Mouse (Mus musculus) forebrain, embryonic 14.5 days (tissue): ENCODE results near the gene Fam155a. TPM values are rescaled to one million over a fixed set of nuclear protein-coding genes. Genes with fewer than 3 reads are reported as not detected.

ENCODE experiments used
- ATAC-seq: fragments of 200-750 bp; cut with Nextera tagmentation; 2 replicates; pipeline ENCODE4 v1.8.0; 2017; ENCODE audit warnings: mild to moderate bottlenecking, moderate library complexity
- DNase-seq: peaks from one replicate; pipeline ENCODE4 v3.0.0-alpha.2; 2015; ENCODE audit warnings: low spot score
- H3K27ac ChIP-seq: fragments of 300-500 bp; sonication (generic); 2 replicates; pipeline ENCODE4 v1.5.1; 2014; ENCODE audit warnings: low read depth, mild to moderate bottlenecking, control low read depth, low read length, moderate library complexity
- H3K27me3 ChIP-seq: fragments of 300-500 bp; sonication (generic); replicated peaks from 2 replicates; pipeline ENCODE4 v1.6.1; 2014; ENCODE audit warnings: low read length, control low read depth, mixed read lengths; ENCODE audit not compliant: control insufficient read depth, insufficient read depth
- H3K36me3 ChIP-seq: fragments of 300-500 bp; sonication (generic); 2 replicates; pipeline ENCODE4 v1.6.1; 2014; ENCODE audit warnings: low read length, control low read depth; ENCODE audit not compliant: control insufficient read depth, insufficient read depth
- H3K4me1 ChIP-seq: fragments of 300-500 bp; sonication (generic); 2 replicates; pipeline ENCODE4 v1.6.1; 2014; ENCODE audit warnings: antibody characterized with exemption, low read length, control low read depth; ENCODE audit not compliant: control insufficient read depth, insufficient read depth
- H3K4me2 ChIP-seq: fragments of 300-500 bp; sonication (generic); 2 replicates; pipeline ENCODE4 v1.6.1; 2014; ENCODE audit warnings: mild to moderate bottlenecking, control low read depth, low read length
- H3K4me3 ChIP-seq: fragments of 300-500 bp; sonication (generic); 2 replicates; pipeline ENCODE4 v1.5.1; 2014; ENCODE audit warnings: low read depth, low read length, control low read depth
- H3K9ac ChIP-seq: fragments of 300-500 bp; sonication (generic); 2 replicates; pipeline ENCODE4 v1.6.1; 2014; ENCODE audit warnings: mild to moderate bottlenecking, low read length, control low read depth, moderate library complexity
- H3K9me3 ChIP-seq: fragments of 300-500 bp; sonication (generic); replicated peaks from 2 replicates; pipeline ENCODE4 v1.6.1; 2016; ENCODE audit warnings: low read length, control low read depth, mixed read lengths; ENCODE audit not compliant: control insufficient read depth
- WGBS: fragments of 180-500 bp; shearing (Covaris S2); extraction: QIAGEN DNeasy Blood & Tissue Kit; methylation state at CpG from one replicate; pipeline ENCODE4 v1.1.7; 2014; 5-methylcytosine and 5-hydroxymethylcytosine counted together
- polyA plus RNA-seq: library from polyadenylated mRNA; unstranded; fragments of >200 nt; fragmentation: Nextera tagmentation; extraction: Ambion mirVana; gene quantifications from 2 replicates; pipeline ENCODE4 v1.2.1, GENCODE M21; 2014

Fam155a gene
- polyA plus RNA-seq, 1 experiment from 2014 or later = 12.1 TPM

- Histone ChIP-seq H3K36me3 (no peaks in the 10 kb centered on the region), H3K4me1 (no peaks in the 10 kb centered on the region), H3K9me3 (no peaks in the 10 kb centered on the region), H3K4me2 (no peak overlapping the region), H3K4me3 (no peak overlapping the region), H3K27me3 (no peaks in the 10 kb centered on the region), H3K27ac (no peak overlapping the region), H3K9ac (no peak overlapping the region)
- 88% methylated on average over 5 of the region's 5 CpGs for WGBS
- no peak for ATAC-seq
- no peak for DNase-seq
These were observed 135.7 kb downstream of the Fam155a start for GRCm38 (mm10) chr8:9635240-9635639.

- Histone ChIP-seq H3K4me3 (no peak overlapping the region), H3K27me3 (no peaks in the 10 kb centered on the region), H3K9ac (no peak overlapping the region), H3K27ac (no peak overlapping the region), H3K36me3 (no peaks in the 10 kb centered on the region), H3K9me3 (no peaks in the 10 kb centered on the region), H3K4me1 (no peaks in the 10 kb centered on the region), H3K4me2 (no peak overlapping the region)
- DNase-seq = no peak
- WGBS = 78% methylated on average over 6 of the region's 6 CpGs
- no peak for ATAC-seq
These were observed 163.8 kb downstream of the Fam155a start for GRCm38 (mm10) chr8:9607086-9607701.

DNA sequence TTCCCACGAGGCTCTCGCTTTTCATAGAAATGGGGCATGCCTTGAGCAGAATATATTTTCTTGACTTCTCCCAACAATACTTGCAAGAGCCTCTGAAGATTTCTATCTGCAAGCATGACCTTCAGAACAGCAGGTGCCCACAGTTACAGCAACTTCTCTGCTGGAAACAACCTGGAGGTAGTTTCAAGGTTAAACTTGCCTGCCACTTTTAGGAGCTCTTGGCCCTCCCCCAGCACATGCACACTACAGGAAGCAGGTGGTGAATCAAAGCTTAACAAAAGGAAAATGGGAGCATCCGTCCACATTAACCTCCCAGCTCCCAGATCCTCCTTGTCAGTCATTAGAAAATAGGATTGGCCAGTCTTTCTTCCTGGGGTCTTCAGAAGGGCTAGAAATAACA, 175.0 kb downstream of the Fam155a start:
- no peak for DNase-seq
- Histone ChIP-seq H3K9ac (no peak overlapping the region), H3K4me2 (no peak overlapping the region), H3K4me3 (no peak overlapping the region), H3K27ac (no peak overlapping the region), H3K9me3 (no peaks in the 10 kb centered on the region), H3K36me3 (no peaks in the 10 kb centered on the region), H3K27me3 (no peaks in the 10 kb centered on the region), H3K4me1 (no peaks in the 10 kb centered on the region)
- 56% methylated on average over 3 of the region's 3 CpGs for WGBS
- no peak for ATAC-seq

GRCm38 (mm10) chr8:9581836-9582235, 189.1 kb downstream of the Fam155a start:
- Histone ChIP-seq H3K27ac (no peak overlapping the region), H3K9me3 (no peaks in the 10 kb centered on the region), H3K9ac (no peak overlapping the region), H3K27me3 (no peaks in the 10 kb centered on the region), H3K36me3 (no peaks in the 10 kb centered on the region), H3K4me2 (no peak overlapping the region), H3K4me3 (no peak overlapping the region), H3K4me1 (no peaks in the 10 kb centered on the region)
- WGBS = 85% methylated on average over 6 of the region's 6 CpGs
- no peak for ATAC-seq
- no peak for DNase-seq

DNA sequence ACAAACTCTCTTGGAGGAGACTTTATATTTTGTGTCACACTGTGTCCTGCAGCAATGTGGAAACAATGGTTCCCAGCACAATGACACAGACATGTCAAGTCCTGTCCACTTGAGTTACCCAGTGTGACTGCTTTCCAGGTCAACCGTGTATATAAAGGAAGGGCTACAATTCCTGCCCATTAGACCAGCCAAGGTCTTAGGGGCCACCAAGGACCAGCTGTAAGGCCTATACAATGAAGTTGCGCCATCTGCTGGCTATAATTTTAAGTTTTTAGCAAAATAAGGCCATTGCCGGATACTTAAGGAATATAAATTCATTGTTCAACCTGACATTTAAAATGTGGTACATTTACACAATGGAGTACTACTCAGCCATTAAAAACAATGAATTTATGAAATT, 190.8 kb downstream of the Fam155a start:
- Histone ChIP-seq H3K27me3 (no peaks in the 10 kb centered on the region), H3K4me1 (no peaks in the 10 kb centered on the region), H3K9ac (no peak overlapping the region), H3K9me3 (no peaks in the 10 kb centered on the region), H3K4me3 (no peak overlapping the region), H3K4me2 (no peak overlapping the region), H3K27ac (no peak overlapping the region), H3K36me3 (no peaks in the 10 kb centered on the region)
- ATAC-seq = no peak; the same call in 1 of the 2 replicates
- DNase-seq = peak; percentile 50
- 21% methylated on average over 3 of the region's 3 CpGs for WGBS

- no peaks in the 10 kb centered on the region for H3K27me3 ChIP-seq
- H3K4me1 ChIP-seq = no peaks in the 10 kb centered on the region
- H3K27ac ChIP-seq = no peak overlapping the region
- no peak overlapping the region for H3K4me2 ChIP-seq
- H3K36me3 ChIP-seq = no peaks in the 10 kb centered on the region
- DNase-seq (no peak), ATAC-seq (no peak)
- H3K9me3 ChIP-seq = no peaks in the 10 kb centered on the region
- H3K4me3 ChIP-seq = no peak overlapping the region
- WGBS = 86% methylated on average over 2 of the region's 2 CpGs
- no peak overlapping the region for H3K9ac ChIP-seq
These were observed 199.0 kb downstream of the Fam155a start for GRCm38 (mm10) chr8:9571977-9572376.

DNA sequence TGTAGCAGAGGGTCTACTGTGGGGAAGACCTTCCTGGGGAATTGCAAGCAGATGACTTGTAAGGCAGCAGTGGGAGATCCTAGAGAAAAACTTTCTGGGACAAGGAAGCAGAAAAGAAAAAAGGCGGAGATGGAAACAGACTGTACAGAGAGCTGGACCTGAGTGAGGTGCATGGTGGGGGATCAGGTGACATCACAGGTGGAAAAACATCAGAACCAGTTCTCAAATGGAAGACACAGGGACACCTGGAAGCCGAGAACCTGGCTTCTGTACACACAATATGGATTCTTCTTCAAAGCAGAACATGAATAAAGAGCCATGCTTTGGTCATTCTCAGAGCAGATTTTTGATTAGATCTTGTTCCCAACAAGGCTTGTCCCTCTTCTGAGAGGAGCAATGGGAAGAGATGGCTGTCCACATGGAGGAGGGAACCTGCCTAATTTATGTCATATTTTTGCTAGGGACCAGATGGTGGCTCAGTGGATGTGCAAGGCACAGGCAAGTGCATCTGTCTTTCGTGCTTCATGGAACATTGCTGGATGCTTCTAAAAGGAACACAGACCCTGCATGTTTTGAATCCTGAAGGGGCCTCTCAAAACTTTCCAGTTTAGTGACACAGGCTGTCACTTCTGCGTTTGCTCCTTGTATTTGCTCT, 201.3 kb downstream of the Fam155a start:
- no peaks in the 10 kb centered on the region for H3K27me3 ChIP-seq
- DNase-seq (no peak), ATAC-seq (no peak)
- H3K36me3 ChIP-seq = no peaks in the 10 kb centered on the region
- H3K4me1 ChIP-seq = no peaks in the 10 kb centered on the region
- H3K4me2 ChIP-seq = no peak overlapping the region
- H3K4me3 ChIP-seq = no peak overlapping the region
- no peaks in the 10 kb centered on the region for H3K9me3 ChIP-seq
- H3K9ac ChIP-seq = no peak overlapping the region
- WGBS = 86% methylated on average over 4 of the region's 4 CpGs
- H3K27ac ChIP-seq = no peak overlapping the region

DNA sequence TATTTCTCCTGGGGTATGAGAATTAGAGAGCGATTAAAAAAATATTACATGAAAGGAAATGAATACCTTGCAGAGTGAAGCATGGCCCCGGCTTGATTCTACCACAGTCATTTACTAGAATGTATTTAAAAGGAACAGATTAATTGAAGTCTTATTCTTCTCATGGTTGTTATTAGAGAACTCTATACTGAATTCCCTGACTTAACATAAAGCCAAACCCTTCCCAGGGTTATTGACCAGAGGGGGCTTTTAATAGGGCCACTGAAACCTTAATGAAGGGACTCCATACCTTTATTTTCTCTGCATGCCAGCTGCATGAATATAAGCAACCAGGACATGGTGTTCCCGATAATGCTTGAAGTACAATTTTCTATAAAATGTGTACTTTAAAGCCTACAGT, 221.8 kb downstream of the Fam155a start:
- Histone ChIP-seq H3K4me2 (no peak overlapping the region), H3K27me3 (no peaks in the 10 kb centered on the region), H3K4me1 (no peaks in the 10 kb centered on the region), H3K9me3 (no peaks in the 10 kb centered on the region), H3K27ac (no peak overlapping the region), H3K36me3 (no peaks in the 10 kb centered on the region), H3K4me3 (no peak overlapping the region), H3K9ac (no peak overlapping the region)
- DNase-seq (no peak), ATAC-seq (no peak)
- 67% methylated on average over 3 of the region's 3 CpGs for WGBS

- WGBS = 51% methylated on average over 2 of the region's 2 CpGs
These were observed 223.4 kb downstream of the Fam155a start for GRCm38 (mm10) chr8:9547558-9547954.

More at GRCm38 (mm10) chr8:9547558-9547954, 223.4 kb downstream of the Fam155a start:
- Histone ChIP-seq H3K27me3 (no peaks in the 10 kb centered on the region), H3K9me3 (no peaks in the 10 kb centered on the region), H3K4me3 (no peak overlapping the region), H3K4me2 (no peak overlapping the region), H3K27ac (no peak overlapping the region), H3K9ac (no peak overlapping the region), H3K4me1 (no peaks in the 10 kb centered on the region), H3K36me3 (no peaks in the 10 kb centered on the region)
- no peak for ATAC-seq
- DNase-seq = no peak
